Mouse (Mus musculus): ENCODE data around the gene Trpm8.

The Trpm8 gene

GRCm38 (mm10) chr1:88258881-88259642 lies 18.4 kb upstream of the Trpm8 start:
- Histone ChIP-seq H3K36me3 (ENCODE audit: insufficient read depth, low read length) (peaks cover 49% of the 10 kb centered on the region), H3K4me1 (replicated peaks; ENCODE audit: low read depth, low read length) (peaks cover 30% of the 10 kb centered on the region), H3K4me3 (replicated peaks; ENCODE audit: low read length) (no peak overlapping the region), H3K9me3 (ENCODE audit: low read length) (peaks cover 43% of the 10 kb centered on the region), H3K27me3 (ENCODE audit: insufficient read depth, low read length) (peaks cover 33% of the 10 kb centered on the region)
- TF ChIP-seq NANOG (IDR thresholded peaks at IDR 0.05; ENCODE audit: borderline replicate concordance, low read length), result no peak
- no peak for TF ChIP-seq POU5F1 (IDR thresholded peaks at IDR 0.05; ENCODE audit: borderline replicate concordance, low read length)
- no peak for TF ChIP-seq CTCF (conservative IDR thresholded peaks at IDR 0.05; ENCODE audit: low read length)

- Histone ChIP-seq H3K9me3 (ENCODE audit: low read length) (peaks cover 46% of the 10 kb centered on the region), H3K4me1 (replicated peaks; ENCODE audit: low read depth, low read length) (peaks cover 32% of the 10 kb centered on the region), H3K27me3 (ENCODE audit: insufficient read depth, low read length) (peaks cover 32% of the 10 kb centered on the region), H3K36me3 (ENCODE audit: insufficient read depth, low read length) (peaks cover 54% of the 10 kb centered on the region), H3K4me3 (replicated peaks; ENCODE audit: low read length) (no peak overlapping the region)
- TF ChIP-seq NANOG (IDR thresholded peaks at IDR 0.05; ENCODE audit: borderline replicate concordance, low read length) (no peak), CTCF (conservative IDR thresholded peaks at IDR 0.05; ENCODE audit: low read length) (no peak), POU5F1 (IDR thresholded peaks at IDR 0.05; ENCODE audit: borderline replicate concordance, low read length) (no peak)
Observed at GRCm38 (mm10) chr1:88259643-88260024, 17.8 kb upstream of the Trpm8 start.

DNA sequence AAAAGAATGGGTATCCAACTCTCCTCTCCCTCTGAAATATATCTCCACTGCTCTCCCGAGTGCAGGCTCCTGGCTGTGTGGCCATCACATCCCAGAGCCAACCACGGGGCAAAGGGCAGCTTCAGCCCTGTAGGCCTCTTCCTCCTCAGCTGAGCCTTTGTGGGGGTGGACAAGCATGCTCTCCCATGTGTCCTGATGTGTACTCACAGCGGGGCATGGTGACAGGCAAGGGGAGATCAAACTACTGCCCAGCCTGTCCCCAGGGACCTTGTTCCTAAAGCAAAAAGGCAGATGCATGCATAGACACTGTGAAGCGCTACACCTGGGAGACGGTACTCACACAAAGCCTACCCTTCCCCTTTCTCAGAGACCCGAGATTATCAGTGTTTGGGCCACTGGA lies 17.3 kb upstream of the Trpm8 start:
- peaks cover 59% of the 10 kb centered on the region for H3K36me3 ChIP-seq (ENCODE audit: insufficient read depth, low read length)
- no peak overlapping the region for H3K4me3 ChIP-seq (replicated peaks; ENCODE audit: low read length)
- peaks cover 51% of the 10 kb centered on the region for H3K9me3 ChIP-seq (ENCODE audit: low read length)
- H3K27me3 ChIP-seq (ENCODE audit: insufficient read depth, low read length), result peaks cover 27% of the 10 kb centered on the region
- H3K4me1 ChIP-seq (replicated peaks; ENCODE audit: low read depth, low read length), result peaks cover 37% of the 10 kb centered on the region
- TF ChIP-seq CTCF (conservative IDR thresholded peaks at IDR 0.05; ENCODE audit: low read length) (no peak), POU5F1 (IDR thresholded peaks at IDR 0.05; ENCODE audit: borderline replicate concordance, low read length) (no peak), NANOG (IDR thresholded peaks at IDR 0.05; ENCODE audit: borderline replicate concordance, low read length) (no peak)

DNA sequence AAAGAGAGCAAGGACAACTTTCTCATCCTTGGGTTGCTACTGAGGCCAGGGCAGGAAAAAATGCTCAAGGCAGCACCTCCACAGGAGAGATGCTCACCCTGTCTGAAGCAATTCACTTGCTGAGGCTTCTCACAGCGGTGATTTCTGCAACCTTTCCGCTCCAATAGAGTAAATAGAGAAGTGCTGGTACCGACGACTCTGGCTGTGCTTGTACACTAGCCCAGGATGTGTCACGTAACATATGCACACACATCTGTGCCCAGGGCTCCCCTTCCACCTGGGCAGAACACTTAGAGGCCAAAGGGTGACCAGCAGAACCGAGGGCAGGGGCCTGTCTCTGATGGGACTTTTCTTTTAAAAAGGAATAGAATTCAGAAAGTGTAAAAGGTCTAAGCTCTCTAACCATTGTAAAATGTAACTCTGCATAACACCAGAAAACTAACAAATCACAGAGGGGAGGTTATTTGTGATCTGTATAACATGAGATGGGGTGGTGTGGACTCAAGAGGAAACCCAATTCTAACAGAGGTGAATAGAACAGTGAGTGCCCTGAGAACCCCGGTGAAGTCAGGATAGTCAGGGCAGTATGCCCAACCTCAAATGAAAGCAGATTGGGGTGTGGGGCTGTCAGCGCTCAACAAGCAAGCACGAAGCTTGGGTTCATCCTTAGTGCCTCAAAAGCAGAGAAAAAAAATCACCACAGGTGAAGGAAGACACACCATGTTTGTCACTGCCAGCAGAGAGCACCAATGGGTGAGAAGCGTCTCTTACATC lies 16.7 kb upstream of the Trpm8 start:
- TF ChIP-seq CTCF (conservative IDR thresholded peaks at IDR 0.05; ENCODE audit: low read length), result no peak
- TF ChIP-seq POU5F1 (IDR thresholded peaks at IDR 0.05; ENCODE audit: borderline replicate concordance, low read length), result no peak
- no peak for TF ChIP-seq NANOG (IDR thresholded peaks at IDR 0.05; ENCODE audit: borderline replicate concordance, low read length)
- H3K27me3 ChIP-seq (ENCODE audit: insufficient read depth, low read length), result peaks cover 21% of the 10 kb centered on the region
- peaks cover 38% of the 10 kb centered on the region for H3K4me1 ChIP-seq (replicated peaks; ENCODE audit: low read depth, low read length)
- no peak overlapping the region for H3K4me3 ChIP-seq (replicated peaks; ENCODE audit: low read length)
- peaks cover 58% of the 10 kb centered on the region for H3K9me3 ChIP-seq (ENCODE audit: low read length)
- H3K36me3 ChIP-seq (ENCODE audit: insufficient read depth, low read length), result peaks cover 66% of the 10 kb centered on the region

- Histone ChIP-seq H3K36me3 (ENCODE audit: insufficient read depth, low read length) (peaks cover 75% of the 10 kb centered on the region), H3K9me3 (ENCODE audit: low read length) (peaks cover 67% of the 10 kb centered on the region), H3K4me1 (replicated peaks; ENCODE audit: low read depth, low read length) (peaks cover 38% of the 10 kb centered on the region), H3K27me3 (ENCODE audit: insufficient read depth, low read length) (peaks cover 13% of the 10 kb centered on the region), H3K4me3 (replicated peaks; ENCODE audit: low read length) (no peak overlapping the region)
- TF ChIP-seq POU5F1 (IDR thresholded peaks at IDR 0.05; ENCODE audit: borderline replicate concordance, low read length) (no peak), CTCF (conservative IDR thresholded peaks at IDR 0.05; ENCODE audit: low read length) (no peak)
Observed at GRCm38 (mm10) chr1:88261706-88262105, 15.8 kb upstream of the Trpm8 start.

DNA sequence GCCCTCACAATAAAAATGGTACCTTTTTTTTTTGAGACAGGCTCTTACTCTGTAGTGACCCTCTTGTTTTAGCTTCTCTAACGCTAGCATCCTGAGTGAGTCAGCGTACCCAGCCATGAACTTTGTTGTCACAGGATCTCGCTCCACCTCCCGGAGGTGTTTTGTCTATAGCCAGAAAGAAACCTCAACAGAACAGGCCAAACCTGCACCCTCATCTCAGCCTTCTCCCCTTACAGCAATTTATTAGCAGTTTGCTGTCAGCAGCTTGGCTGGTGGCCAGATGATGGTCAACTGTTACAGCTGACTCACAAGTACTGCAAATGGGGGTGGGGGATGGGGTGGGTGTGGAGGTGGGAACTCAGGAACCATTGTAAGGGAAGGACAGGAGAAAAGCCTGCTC lies 15.2 kb upstream of the Trpm8 start:
- Histone ChIP-seq H3K4me3 (replicated peaks; ENCODE audit: low read length) (no peak overlapping the region), H3K4me1 (replicated peaks; ENCODE audit: low read depth, low read length) (peaks cover 38% of the 10 kb centered on the region), H3K36me3 (ENCODE audit: insufficient read depth, low read length) (peaks cover 80% of the 10 kb centered on the region), H3K27me3 (ENCODE audit: insufficient read depth, low read length) (peaks cover 11% of the 10 kb centered on the region), H3K9me3 (ENCODE audit: low read length) (peaks cover 71% of the 10 kb centered on the region)
- TF ChIP-seq CTCF (conservative IDR thresholded peaks at IDR 0.05; ENCODE audit: low read length) (no peak), NANOG (IDR thresholded peaks at IDR 0.05; ENCODE audit: borderline replicate concordance, low read length) (no peak), POU5F1 (IDR thresholded peaks at IDR 0.05; ENCODE audit: borderline replicate concordance, low read length) (no peak)

GRCm38 (mm10) chr1:88262961-88263360 lies 14.5 kb upstream of the Trpm8 start:
- H3K4me3 ChIP-seq (replicated peaks; ENCODE audit: low read length), result no peak overlapping the region
- H3K9me3 ChIP-seq (ENCODE audit: low read length), result peaks cover 77% of the 10 kb centered on the region
- no peak for TF ChIP-seq POU5F1 (IDR thresholded peaks at IDR 0.05; ENCODE audit: borderline replicate concordance, low read length)
- TF ChIP-seq CTCF (conservative IDR thresholded peaks at IDR 0.05; ENCODE audit: low read length), result no peak
- no peak for TF ChIP-seq NANOG (IDR thresholded peaks at IDR 0.05; ENCODE audit: borderline replicate concordance, low read length)
- peaks cover 38% of the 10 kb centered on the region for H3K4me1 ChIP-seq (replicated peaks; ENCODE audit: low read depth, low read length)
- H3K27me3 ChIP-seq (ENCODE audit: insufficient read depth, low read length), result peaks cover 5% of the 10 kb centered on the region
- peaks cover 88% of the 10 kb centered on the region for H3K36me3 ChIP-seq (ENCODE audit: insufficient read depth, low read length)

DNA sequence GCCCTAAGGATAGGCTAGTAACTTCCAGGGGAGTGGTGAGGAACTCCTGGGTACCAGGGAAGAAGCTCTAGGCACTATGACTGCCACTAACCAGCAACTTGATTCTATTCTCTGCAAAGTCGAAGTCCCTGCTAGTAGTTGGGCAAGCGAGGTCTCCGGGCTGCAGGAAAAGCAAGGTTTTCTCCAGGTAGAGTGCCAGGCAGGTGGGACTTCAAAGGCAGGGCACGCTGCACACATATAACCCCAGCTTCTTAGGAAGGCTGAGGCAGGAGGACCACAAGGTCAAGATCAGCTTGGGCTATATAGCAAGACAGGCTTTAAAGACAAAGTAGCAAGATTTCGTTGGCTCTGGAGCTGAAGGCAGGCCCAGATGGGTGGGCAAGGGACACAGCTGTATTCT lies 13.7 kb upstream of the Trpm8 start:
- no peak for TF ChIP-seq NANOG (IDR thresholded peaks at IDR 0.05; ENCODE audit: borderline replicate concordance, low read length)
- no peak for TF ChIP-seq CTCF (conservative IDR thresholded peaks at IDR 0.05; ENCODE audit: low read length)
- no peak for TF ChIP-seq POU5F1 (IDR thresholded peaks at IDR 0.05; ENCODE audit: borderline replicate concordance, low read length)
- Histone ChIP-seq H3K9me3 (ENCODE audit: low read length) (peaks cover 85% of the 10 kb centered on the region), H3K4me3 (replicated peaks; ENCODE audit: low read length) (no peak overlapping the region), H3K36me3 (ENCODE audit: insufficient read depth, low read length) (peaks cover 96% of the 10 kb centered on the region), H3K27me3 (ENCODE audit: insufficient read depth, low read length) (no peaks in the 10 kb centered on the region), H3K4me1 (replicated peaks; ENCODE audit: low read depth, low read length) (peaks cover 38% of the 10 kb centered on the region)

All from E14TG2a.4 (cell line).